Comparison of ENCODE assay signal across 19 mouse cellular contexts in the genomic region with DNA sequence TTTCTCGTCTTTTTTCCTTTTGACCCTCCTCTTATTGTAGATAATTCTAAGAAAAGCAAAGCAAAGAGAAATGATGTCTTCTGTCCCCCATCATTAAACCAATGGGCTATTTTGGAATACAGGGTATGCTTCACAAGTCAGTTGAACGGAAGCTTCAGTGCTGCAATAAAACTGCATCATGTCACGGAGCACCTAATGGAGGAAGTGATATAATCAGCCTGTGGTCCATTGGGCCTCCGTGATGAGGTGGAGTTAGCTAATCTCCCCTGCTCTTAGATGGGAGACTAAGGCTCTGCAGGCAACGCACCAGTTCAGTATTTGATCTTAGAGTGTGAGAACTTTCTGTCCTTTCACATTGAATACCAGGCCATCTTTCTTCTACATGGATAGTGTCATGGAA. TPM values are rescaled to one million over a fixed set of nuclear protein-coding genes. Genes with fewer than 3 reads are reported as not detected.
DNase-seq lines count a peak whose midpoint lies in the region; ATAC-seq and TF ChIP-seq lines count a peak whose summit lies in the region.
"Had no signal": no experiment of that assay in that cellular context is flagged by ENCODE, and none has a peak within 500 bp of the region (broad histone marks: within the 10 kb centered on the region; RNA-seq: fewer than 3 reads in every experiment).

No protein-coding gene starts in this region.

- TF ChIP-seq CTCF in MEL (IDR thresholded peaks at IDR 0.05 in 2 of 3, conservative IDR thresholded peaks at IDR 0.05 in 1 of 3; ENCODE audit: control insufficient read depth in 1 of 3, insufficient read depth in 1 of 3, low read depth in 2 of 3, low read length in 3 of 3, poor library complexity in 1 of 3, severe bottlenecking in 1 of 3), result no peak

- no peaks in the 10 kb centered on the region for H3K27me3 ChIP-seq in heart, embryonic 10.5 days (ENCODE audit: insufficient read depth, poor library complexity, severe bottlenecking)
- H3K27me3 ChIP-seq in heart, embryonic 12.5 days (replicated peaks), result no peaks in the 10 kb centered on the region; the same call in 1 of the 2 replicates
- no peaks in the 10 kb centered on the region for H3K27me3 ChIP-seq in MEL (ENCODE audit: control insufficient read depth in 1 of 2, insufficient read depth in 2 of 2, low read length in 2 of 2)
- H3K27me3 ChIP-seq: CH12.LX; embryonic facial prominence, embryonic 15.5 days; forebrain, embryonic 15.5 days; hindbrain, embryonic 15.5 days had no signal

- DNase-seq in heart, embryonic 10.5 days (ENCODE audit: low spot score), result peak; percentile 60
- peak; percentile 82 for DNase-seq in MEL (ENCODE audit: low read depth, low spot score)
- DNase-seq in kidney, adult 8-10 months, result no peak
- DNase-seq: adrenal gland, adult 8-10 months; adrenal gland, postnatal 36 days; cerebellum, adult 2 months; cerebellum, postnatal 10 days; embryo, embryonic 11 days; gastrocnemius, postnatal 14 days had no signal

- H3K79me2 ChIP-seq in MEL (ENCODE audit: control insufficient read depth, insufficient read depth, low read length, poor library complexity), result no peaks in the 10 kb centered on the region

- TF ChIP-seq RAD21 in MEL (IDR thresholded peaks at IDR 0.05; ENCODE audit: low read depth, low read length), result no peak

- no peaks in the 10 kb centered on the region for H3K4me1 ChIP-seq in heart, embryonic 10.5 days
- H3K4me1 ChIP-seq in heart, embryonic 12.5 days (replicated peaks), result no peaks in the 10 kb centered on the region
- peaks cover 7 to 36% of the 10 kb centered on the region in 2 experiments for H3K4me1 ChIP-seq in MEL (ENCODE audit: control insufficient read depth in 1 of 2, insufficient read depth in 2 of 2, low read length in 2 of 2)
- H3K4me1 ChIP-seq: embryonic facial prominence, embryonic 15.5 days; forebrain, embryonic 10.5 days; forebrain, embryonic 15.5 days; hindbrain, embryonic 15.5 days had no signal

- H3K36me3 ChIP-seq in heart, embryonic 10.5 days, result no peaks in the 10 kb centered on the region
- no peaks in the 10 kb centered on the region for H3K36me3 ChIP-seq in heart, embryonic 12.5 days
- H3K36me3 ChIP-seq in MEL (ENCODE audit: control insufficient read depth in 1 of 2, insufficient read depth in 2 of 2, low read length in 2 of 2), result peaks cover 0 to 11% of the 10 kb centered on the region in 2 experiments; a peak in 2 of 4 replicates
- H3K36me3 ChIP-seq: embryonic facial prominence, embryonic 15.5 days; forebrain, embryonic 10.5 days; forebrain, embryonic 15.5 days; hindbrain, embryonic 15.5 days had no signal

- WGBS in heart, embryonic 10.5 days, result 84% methylated on average over 5 of the region's 5 CpGs
- 67% methylated on average over 5 of the region's 5 CpGs for WGBS in heart, embryonic 12.5 days

- TF ChIP-seq POLR2A in MEL (IDR thresholded peaks at IDR 0.05; ENCODE audit: control insufficient read depth in 1 of 2, insufficient read depth in 1 of 2, low read depth in 1 of 2, low read length in 2 of 2, poor library complexity in 1 of 2), result no peak

- no peak for ATAC-seq in heart, embryonic 12.5 days (ENCODE audit: insufficient number of reproducible peaks, low FRiP score)
- peak; percentile 43; the same call in 1 of the 2 replicates for ATAC-seq in common myeloid progenitor, adult 5-6 weeks (replicated peaks; ENCODE audit: low read depth, poor library complexity, severe bottlenecking)
- ATAC-seq in megakaryocyte progenitor cell, adult 5-6 weeks (replicated peaks; ENCODE audit: poor library complexity), result peak; percentile 70
- ATAC-seq: forebrain, embryonic 15.5 days had no signal

- H3K9ac ChIP-seq in heart, embryonic 12.5 days, result no peak overlapping the region
- no peak overlapping the region for H3K9ac ChIP-seq in MEL (ENCODE audit: control insufficient read depth, low read depth, low read length, poor library complexity, severe bottlenecking)
- H3K9ac ChIP-seq: embryonic facial prominence, embryonic 15.5 days; forebrain, embryonic 15.5 days; hindbrain, embryonic 15.5 days had no signal

- H3K4me2 ChIP-seq in heart, embryonic 12.5 days, result no peak overlapping the region
- H3K4me2 ChIP-seq: embryonic facial prominence, embryonic 15.5 days; forebrain, embryonic 15.5 days; heart, embryonic 11.5 days; hindbrain, embryonic 15.5 days had no signal

- no peaks in the 10 kb centered on the region for H3K9me3 ChIP-seq in heart, embryonic 10.5 days
- no peaks in the 10 kb centered on the region; the same call in 1 of the 2 replicates for H3K9me3 ChIP-seq in heart, embryonic 12.5 days (replicated peaks)
- no peaks in the 10 kb centered on the region for H3K9me3 ChIP-seq in MEL (replicated peaks; ENCODE audit: insufficient read depth, low read length)
- H3K9me3 ChIP-seq: embryonic facial prominence, embryonic 15.5 days; forebrain, embryonic 10.5 days; forebrain, embryonic 15.5 days; hindbrain, embryonic 15.5 days had no signal

- no peak overlapping the region for H3K4me3 ChIP-seq in heart, embryonic 10.5 days
- no peak overlapping the region for H3K4me3 ChIP-seq in heart, embryonic 12.5 days
- 0 out of 4 replicates have a peak overlapping the region, but pooled peaks of 1 of the 2 experiments have one; percentile 2 for H3K4me3 ChIP-seq in MEL (ENCODE audit: control insufficient read depth in 1 of 2, insufficient read depth in 1 of 2, low read depth in 2 of 2, low read length in 2 of 2)
- H3K4me3 ChIP-seq: embryonic facial prominence, embryonic 15.5 days; erythroblast, embryonic 14.5 days; forebrain, embryonic 10.5 days; forebrain, embryonic 15.5 days; hindbrain, embryonic 15.5 days had no signal

- peak; percentile 87 to 90 for TF ChIP-seq EP300 in MEL (IDR thresholded peaks at IDR 0.05; ENCODE audit: low read depth in 1 of 2, low read length in 2 of 2)

- no peak overlapping the region for H3K27ac ChIP-seq in heart, embryonic 10.5 days
- H3K27ac ChIP-seq in heart, embryonic 12.5 days (ENCODE audit: poor library complexity, severe bottlenecking), result no peak overlapping the region
- peak overlapping the region; percentile 59 for H3K27ac ChIP-seq in MEL (ENCODE audit: control insufficient read depth, low read depth, low read length)
- H3K27ac ChIP-seq: embryonic facial prominence, embryonic 15.5 days; forebrain, embryonic 10.5 days; forebrain, embryonic 15.5 days; hindbrain, embryonic 15.5 days had no signal

TF ChIP-seq in MEL, 35 proteins besides CTCF, POLR2A, EP300 and RAD21:
- TF ChIP-seq MYC (IDR thresholded peaks at IDR 0.05; ENCODE audit: low read depth, low read length) (0 out of 2 replicates have a peak, but pooled peaks have one; percentile 23), ETS1 (IDR thresholded peaks at IDR 0.05; ENCODE audit: low read depth, low read length) (peak; percentile 69), RCOR1 (IDR thresholded peaks at IDR 0.05; ENCODE audit: low read depth, low read length) (peak; percentile 73), GATA1 (IDR thresholded peaks at IDR 0.05; ENCODE audit: low read depth, low read length) (peak; percentile 83), MYB (IDR thresholded peaks at IDR 0.05; ENCODE audit: low read depth, low read length) (peak; percentile 89), NELFE (IDR thresholded peaks at IDR 0.05; ENCODE audit: low read depth, low read length) (peak; percentile 32; the same call in 1 of the 2 replicates), JUND (IDR thresholded peaks at IDR 0.05; ENCODE audit: low read depth, low read length) (0 out of 2 replicates have a peak, but pooled peaks have one; percentile 25), ZNF384 (IDR thresholded peaks at IDR 0.05; ENCODE audit: low read depth, low read length) (no peak), TCF12 (IDR thresholded peaks at IDR 0.05; ENCODE audit: low read depth, low read length) (peak; percentile 74), SIN3A (IDR thresholded peaks at IDR 0.05; ENCODE audit: low read length) (0 out of 2 replicates have a peak, but pooled peaks have one; percentile 32), E2F4 (IDR thresholded peaks at IDR 0.05; ENCODE audit: borderline replicate concordance, low read depth, low read length) (no peak), MAFK (IDR thresholded peaks at IDR 0.05; ENCODE audit: borderline replicate concordance, low read depth, low read length) (no peak), ELF1 (IDR thresholded peaks at IDR 0.05; ENCODE audit: low read depth, low read length) (0 out of 2 replicates have a peak, but pooled peaks have one; percentile 26), SMC3 (IDR thresholded peaks at IDR 0.05; ENCODE audit: low read depth, low read length) (no peak), MAZ (IDR thresholded peaks at IDR 0.05; ENCODE audit: low read depth, low read length) (no peak)
TF ChIP-seq in MEL: peak in this region for 10.

RNA-seq across cellular contexts. Expression of a gene that starts 41.1 kb away (rescaled TPM):
- 0.71 and 1.9 TPM in 2 replicates for polyA plus RNA-seq in heart, embryonic 10.5 days (2016; fragmentation: Nextera tagmentation; extraction: Ambion mirVana)
- polyA plus RNA-seq in heart, embryonic 12.5 days (2016; fragmentation: Nextera tagmentation; extraction: Ambion mirVana), result 1.0 and 1.2 TPM in 2 replicates
- total RNA-seq in MEL (2012; rRNA removed), result 0.03 and 0.04 TPM in 2 replicates
- polyA plus RNA-seq in MEL (2012; ENCODE audit: insufficient read depth in 1 of 2, insufficient read length in 2 of 2, low read depth in 1 of 2, low replicate concordance in 2 of 2, missing spikeins in 1 of 2), result under 1 TPM in 1 of 2 experiments, not detected in 1; 0.03 TPM
- total RNA-seq in common myeloid progenitor, adult 5-6 weeks (2017), result 0.19 and 0.37 TPM in 2 replicates
- 0.93 and 1.2 TPM in 2 replicates for total RNA-seq in megakaryocyte progenitor cell, adult 5-6 weeks (2015)
- total RNA-seq in megakaryocyte progenitor cell, adult 5-6 weeks (2017), result 0.17 and 0.54 TPM in 2 replicates
- polyA plus RNA-seq: erythroblast, embryonic 14.5 days had no signal

Comparison
In these comparisons a context has a peak if more than half of its experiments do, and no peak if none do; other contexts are left out.
1. DNase-seq: peak in heart, embryonic 10.5 days (single experiment) and MEL (single experiment); none in kidney, adult 8-10 months (0 of 2).